Mouse (Mus musculus) urinary bladder, postnatal 25 days (tissue): ENCODE results near the gene Slc24a4.
"Not testable (repeated sequence)": the region's sequence is repeated elsewhere in the genome, so short reads cannot be mapped to it uniquely, and the experiment has no call there.

ENCODE experiments used
- DNase-seq: peaks from one replicate; pipeline ENCODE4 v3.0.0; 2022; ENCODE audit warnings: low spot score

Gene Slc24a4

GRCm38 (mm10) chr12:102250316-102250715, 121.8 kb downstream of the Slc24a4 start:
- no peak for DNase-seq

- no peak for DNase-seq
Observed at GRCm38 (mm10) chr12:102251070-102251469, 122.5 kb downstream of the Slc24a4 start.

GRCm38 (mm10) chr12:102251985-102252384, 123.5 kb downstream of the Slc24a4 start:
- no peak for DNase-seq

- no peak for DNase-seq
Observed at GRCm38 (mm10) chr12:102252525-102252924, 124.0 kb downstream of the Slc24a4 start.

GRCm38 (mm10) chr12:102255012-102255411, 126.5 kb downstream of the Slc24a4 start:
- DNase-seq = no peak

GRCm38 (mm10) chr12:102258522-102259112, 130.1 kb downstream of the Slc24a4 start:
- no peak for DNase-seq

GRCm38 (mm10) chr12:102261933-102262396, 133.4 kb downstream of the Slc24a4 start:
- DNase-seq = no peak

GRCm38 (mm10) chr12:102262809-102263208, 134.3 kb downstream of the Slc24a4 start:
- no peak for DNase-seq

GRCm38 (mm10) chr12:102263249-102263648, 134.7 kb downstream of the Slc24a4 start:
- no peak for DNase-seq

- no peak for DNase-seq
Observed at GRCm38 (mm10) chr12:102266433-102266832, 137.9 kb downstream of the Slc24a4 start.

- no peak for DNase-seq
Observed at GRCm38 (mm10) chr12:102269144-102269543, 140.6 kb downstream of the Slc24a4 start.

GRCm38 (mm10) chr12:102270776-102271405, 142.4 kb downstream of the Slc24a4 start:
- no peak for DNase-seq

GRCm38 (mm10) chr12:102271447-102271846, 142.9 kb downstream of the Slc24a4 start:
- DNase-seq = no peak

GRCm38 (mm10) chr12:102275833-102276443, 147.4 kb downstream of the Slc24a4 start:
- peak; percentile 22 for DNase-seq

- not testable (repeated sequence) for DNase-seq
Observed at GRCm38 (mm10) chr12:102280290-102280689, 151.8 kb downstream of the Slc24a4 start.

GRCm38 (mm10) chr12:102280867-102281503, 152.5 kb downstream of the Slc24a4 start:
- no peak for DNase-seq

- DNase-seq = no peak
Observed at GRCm38 (mm10) chr12:102282126-102282525, 153.6 kb downstream of the Slc24a4 start.

GRCm38 (mm10) chr12:102282763-102283482, 154.4 kb downstream of the Slc24a4 start, which contains the start of gene Rin3:
Rin3 (plus strand) TSS chr12:102283048.
- DNase-seq = peak; percentile 35

GRCm38 (mm10) chr12:102283483-102284266, 155.1 kb downstream of the Slc24a4 start:
- DNase-seq = no peak

GRCm38 (mm10) chr12:102284267-102284610, 155.7 kb downstream of the Slc24a4 start:
- no peak for DNase-seq

- no peak for DNase-seq
Observed at GRCm38 (mm10) chr12:102284618-102285159, 156.2 kb downstream of the Slc24a4 start.
